Mouse (Mus musculus): Measurements from ENCODE around the gene Gm10300.

Gm10300 gene

GRCm38 (mm10) chr4:132074077-132074932 is at the start of gene Gm10300:
Gm10300 (plus strand) TSS chr4:132074697.
- no peak for DNase-seq (ENCODE audit: low spot score)

- DNase-seq (ENCODE audit: low spot score): no peak
These were observed 49.2 kb upstream of the Gm10300 start for GRCm38 (mm10) chr4:132025264-132025663.

- DNase-seq (ENCODE audit: low spot score): no peak
These were observed 48.6 kb upstream of the Gm10300 start for GRCm38 (mm10) chr4:132025738-132026527.

- DNase-seq (ENCODE audit: low spot score): no peak
These were observed 47.3 kb upstream of the Gm10300 start for GRCm38 (mm10) chr4:132027167-132027566.

GRCm38 (mm10) chr4:132027806-132028205 is 46.7 kb upstream of the Gm10300 start:
- no peak for DNase-seq (ENCODE audit: low spot score)

- DNase-seq (ENCODE audit: low spot score): no peak
These were observed 44.4 kb upstream of the Gm10300 start for GRCm38 (mm10) chr4:132029851-132030741.

GRCm38 (mm10) chr4:132033183-132033582 is 41.3 kb upstream of the Gm10300 start:
- no peak for DNase-seq (ENCODE audit: low spot score)

GRCm38 (mm10) chr4:132034242-132034641 is 40.3 kb upstream of the Gm10300 start:
- DNase-seq (ENCODE audit: low spot score): no peak

- DNase-seq (ENCODE audit: low spot score): no peak
These were observed 37.4 kb upstream of the Gm10300 start for GRCm38 (mm10) chr4:132037137-132037536.

- no peak for DNase-seq (ENCODE audit: low spot score)
These were observed 36.5 kb upstream of the Gm10300 start for GRCm38 (mm10) chr4:132037991-132038390.

- DNase-seq (ENCODE audit: low spot score): no peak
These were observed 35.7 kb upstream of the Gm10300 start for GRCm38 (mm10) chr4:132038809-132039208.

- no peak for DNase-seq (ENCODE audit: low spot score)
These were observed 35.0 kb upstream of the Gm10300 start for GRCm38 (mm10) chr4:132039521-132039920.

GRCm38 (mm10) chr4:132039975-132040645 is 34.4 kb upstream of the Gm10300 start:
- DNase-seq (ENCODE audit: low spot score): no peak

GRCm38 (mm10) chr4:132041471-132042332 is 32.8 kb upstream of the Gm10300 start:
- DNase-seq (ENCODE audit: low spot score): no peak

- no peak for DNase-seq (ENCODE audit: low spot score)
These were observed 30.8 kb upstream of the Gm10300 start for GRCm38 (mm10) chr4:132043726-132044125.

GRCm38 (mm10) chr4:132048011-132048991 is 26.2 kb upstream of the Gm10300 start:
- no peak for DNase-seq (ENCODE audit: low spot score)

GRCm38 (mm10) chr4:132048995-132049404 is 25.5 kb upstream of the Gm10300 start:
- peak; percentile 30 for DNase-seq (ENCODE audit: low spot score)

GRCm38 (mm10) chr4:132049549-132050200 is 24.8 kb upstream of the Gm10300 start:
- DNase-seq (ENCODE audit: low spot score): no peak

Data from layer of hippocampus, adult 9-10 months (tissue).